Mouse (Mus musculus) ovary, postnatal 14 days (tissue): ENCODE measurements around the gene Serpinb7.

Experiments
- DNase-seq: peaks from one replicate; pipeline ENCODE4 v3.0.0; 2022; ENCODE audit warnings: low spot score

Gene Serpinb7

GRCm38 (mm10) chr1:107399355-107399754 is at the start of gene Serpinb7:
Gene Serpinb7, plus strand, starts transcription at chr1:107399655.
- DNase-seq, result no peak

DNA sequence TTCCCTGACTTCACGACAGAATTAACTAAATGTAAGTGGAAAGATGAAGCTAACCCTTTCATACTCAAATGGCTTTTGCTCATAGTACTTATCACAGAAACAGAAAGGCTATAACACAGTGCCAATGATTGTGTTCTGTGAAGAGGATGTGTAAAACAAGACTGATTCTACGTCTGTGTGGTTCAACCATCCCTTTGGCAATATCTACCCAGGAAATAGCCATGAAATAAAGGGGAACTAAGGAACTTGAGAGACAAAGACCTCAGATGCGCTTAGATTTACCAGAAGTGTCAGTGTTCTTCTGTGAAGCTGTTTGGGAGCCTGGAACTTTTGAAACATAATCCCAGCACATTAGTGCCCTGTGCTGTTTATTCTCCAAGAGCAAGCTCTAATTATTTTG is 49.1 kb upstream of the Serpinb7 start:
- DNase-seq, result no peak

GRCm38 (mm10) chr1:107351115-107351514 is 48.3 kb upstream of the Serpinb7 start:
- no peak for DNase-seq

DNA sequence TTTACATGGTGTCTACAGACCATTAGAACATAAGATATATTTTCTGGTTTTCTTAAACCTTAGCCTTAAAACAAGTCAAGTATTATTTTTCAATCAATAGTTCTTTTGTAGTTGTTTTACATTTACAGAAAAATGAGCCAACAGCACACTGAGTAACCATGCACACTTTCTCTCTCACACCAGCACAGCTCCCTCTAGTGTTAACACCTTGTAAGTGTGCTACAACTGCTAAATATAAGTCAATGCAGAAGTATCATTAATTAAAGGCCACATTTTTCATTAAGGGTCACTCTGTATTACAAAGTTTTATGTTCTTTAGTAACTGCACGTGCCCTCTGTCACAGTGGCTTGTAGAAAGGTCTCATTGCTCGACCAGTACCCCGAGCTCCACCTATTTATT is 46.4 kb upstream of the Serpinb7 start:
- no peak for DNase-seq

GRCm38 (mm10) chr1:107360898-107361297 is 38.6 kb upstream of the Serpinb7 start, which contains the start of gene Serpinb11:
Gene Serpinb11, plus strand, starts transcription at chr1:107361198.
- no peak for DNase-seq

DNA sequence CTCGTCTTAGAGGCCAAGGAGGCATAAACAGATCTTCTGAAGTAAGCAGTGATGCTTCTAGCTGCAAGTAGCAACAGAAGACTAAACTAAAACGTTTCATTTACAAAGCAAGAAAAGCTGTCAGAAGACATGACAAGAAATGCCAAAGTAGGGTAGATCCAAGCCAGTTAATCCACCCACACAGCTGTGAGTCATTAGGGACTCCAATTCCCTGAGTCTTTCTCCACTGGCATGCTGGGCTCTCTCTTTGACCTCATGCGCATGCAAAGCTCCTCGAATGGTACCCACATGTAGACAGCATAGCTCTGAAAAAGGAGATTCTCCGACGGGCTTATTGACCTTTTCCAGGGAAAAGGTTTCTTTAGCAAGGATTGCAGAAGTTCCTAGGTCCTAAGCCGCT is 33.5 kb upstream of the Serpinb7 start:
- DNase-seq, result no peak

DNA sequence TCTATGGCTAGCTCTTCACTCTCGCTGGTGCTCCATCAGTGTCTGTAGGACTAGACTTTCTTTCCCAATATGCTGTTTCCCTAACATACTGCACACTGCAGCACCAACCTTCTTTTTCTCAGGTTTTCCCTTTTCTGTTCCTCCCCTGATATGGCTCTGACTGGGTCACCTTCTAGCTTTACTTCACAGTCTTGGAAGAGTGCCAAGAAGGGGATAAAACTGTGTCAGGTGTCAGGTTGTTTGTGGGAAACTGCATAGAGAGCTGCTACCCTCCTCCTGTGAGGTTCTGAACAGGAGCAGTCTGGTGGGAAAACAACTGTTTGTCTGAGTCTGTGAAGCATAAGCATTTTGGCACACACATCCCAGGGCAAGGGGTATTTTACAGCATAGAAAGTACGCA is 30.5 kb upstream of the Serpinb7 start:
- DNase-seq, result no peak

GRCm38 (mm10) chr1:107376952-107377351 is 22.5 kb upstream of the Serpinb7 start:
- no peak for DNase-seq

- no peak for DNase-seq
Measured at GRCm38 (mm10) chr1:107378368-107378767, 21.1 kb upstream of the Serpinb7 start.

GRCm38 (mm10) chr1:107381491-107381890 is 18.0 kb upstream of the Serpinb7 start:
- no peak for DNase-seq

GRCm38 (mm10) chr1:107382404-107382803 is 17.1 kb upstream of the Serpinb7 start:
- no peak for DNase-seq

- DNase-seq, result no peak
Measured at GRCm38 (mm10) chr1:107384532-107384931, 14.9 kb upstream of the Serpinb7 start.

DNA sequence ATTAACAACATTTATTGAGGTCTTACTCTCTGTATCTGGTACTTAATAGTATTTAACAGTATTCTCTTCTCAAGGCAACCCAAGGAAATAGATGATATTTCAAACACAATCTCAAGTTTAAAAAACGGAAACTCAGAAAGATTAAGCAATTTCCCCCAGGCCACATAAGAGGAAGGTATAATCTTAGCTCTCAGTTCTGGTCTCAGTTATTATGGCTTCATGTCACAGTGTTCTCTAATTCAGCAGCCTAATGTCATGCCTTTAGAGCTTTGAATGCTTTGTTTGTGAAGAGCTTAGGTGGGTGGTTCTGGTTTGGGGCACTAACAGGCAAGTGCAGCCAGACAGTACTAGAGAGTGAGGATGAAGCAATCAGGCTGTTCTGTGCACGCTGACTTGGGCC is 9.7 kb upstream of the Serpinb7 start:
- no peak for DNase-seq

- DNase-seq, result no peak
Measured at GRCm38 (mm10) chr1:107397481-107397880, 2.0 kb upstream of the Serpinb7 start.

GRCm38 (mm10) chr1:107402082-107402481 is 2.6 kb downstream of the Serpinb7 start:
- DNase-seq, result no peak

- no peak for DNase-seq
Measured at GRCm38 (mm10) chr1:107414650-107415049, 15.2 kb downstream of the Serpinb7 start.

GRCm38 (mm10) chr1:107422487-107422886 is 23.0 kb downstream of the Serpinb7 start:
- DNase-seq, result no peak

DNA sequence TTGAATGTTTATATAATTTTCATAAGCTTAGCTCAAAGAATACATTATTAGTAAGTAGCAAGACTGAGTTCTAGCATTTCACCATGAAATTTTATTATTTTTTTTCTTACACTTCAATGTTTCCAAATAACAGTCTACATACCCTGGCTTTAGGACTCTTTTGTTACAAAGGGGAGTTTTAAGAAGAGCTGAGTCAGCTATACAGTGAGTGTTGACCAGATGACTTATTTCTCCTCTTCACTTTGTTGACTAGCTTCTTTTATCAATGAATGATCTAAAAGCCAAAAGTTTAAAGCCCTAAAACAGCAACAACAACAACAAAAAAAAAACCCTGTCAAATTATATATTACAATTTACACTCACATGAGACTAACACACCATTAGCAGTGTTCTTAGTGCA is 31.8 kb downstream of the Serpinb7 start:
- no peak for DNase-seq

DNA sequence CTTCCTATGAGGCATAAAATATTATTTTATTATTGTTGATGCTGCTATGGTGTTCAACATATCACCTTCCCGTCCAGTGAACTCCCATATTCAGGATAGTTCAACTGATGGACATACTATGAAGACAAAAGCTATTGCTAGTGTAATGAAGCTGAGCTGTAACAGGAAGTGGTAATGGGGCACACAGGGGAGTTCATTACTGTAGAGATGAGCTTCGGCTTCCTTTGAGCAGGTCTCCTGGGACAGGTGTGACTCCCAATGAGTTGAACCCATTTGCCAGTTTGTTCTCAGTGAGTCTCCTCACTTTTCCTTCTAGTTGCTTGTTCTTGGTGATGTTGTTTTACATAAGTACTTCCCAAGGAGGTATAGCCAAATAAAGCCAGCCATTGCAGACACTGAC is 36.1 kb downstream of the Serpinb7 start:
- DNase-seq, result no peak

- no peak for DNase-seq
Measured at GRCm38 (mm10) chr1:107439462-107439861, 40.0 kb downstream of the Serpinb7 start.

GRCm38 (mm10) chr1:107445352-107445751 is 45.9 kb downstream of the Serpinb7 start:
- DNase-seq, result no peak

GRCm38 (mm10) chr1:107447228-107447931 is 47.9 kb downstream of the Serpinb7 start:
- no peak for DNase-seq

DNA sequence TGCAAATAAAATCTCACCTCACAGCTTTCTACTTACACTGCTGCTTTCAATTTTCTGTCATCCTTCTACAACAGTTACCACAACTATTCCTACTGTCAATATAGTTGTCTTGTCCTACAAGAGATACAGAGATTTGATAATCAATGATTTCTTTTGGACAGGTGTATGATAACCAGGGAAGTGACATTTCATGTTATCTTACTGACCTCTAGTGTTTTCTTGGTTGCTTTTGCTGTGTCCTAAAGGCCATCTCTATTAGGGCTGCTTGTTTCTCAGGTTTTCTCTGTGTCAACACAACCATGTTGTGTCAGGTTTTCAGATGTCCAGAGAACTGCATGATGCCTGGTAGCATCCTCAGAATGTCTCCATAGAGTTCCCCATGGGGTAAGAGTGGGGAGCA is 80.5 kb downstream of the Serpinb7 start:
- no peak for DNase-seq

DNA sequence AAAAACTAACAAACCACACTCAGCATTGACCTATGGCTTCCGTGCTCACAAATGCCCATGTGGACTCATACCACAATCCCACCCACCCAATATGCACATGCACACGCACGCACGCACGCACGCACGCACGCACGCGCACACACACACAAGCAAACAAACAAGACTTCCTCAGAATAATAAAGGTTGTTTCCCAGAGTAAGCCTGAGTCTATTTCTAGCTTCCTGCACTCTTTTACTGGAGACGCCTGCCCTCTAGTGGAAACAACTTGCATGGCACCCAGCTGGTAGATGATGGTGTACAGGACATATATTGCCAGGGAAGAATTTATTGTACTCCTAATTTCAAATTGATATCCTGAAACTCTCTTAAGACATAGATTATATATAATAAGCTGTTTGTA is 82.0 kb downstream of the Serpinb7 start:
- peak; percentile 68 for DNase-seq
